Mouse (Mus musculus) T-helper 2 cell (primary cell): ENCODE results near the gene Kcnip1.

Source experiments
- in situ Hi-C: fragments of 300-600 bp; cut with MboI, MseI; formaldehyde crosslinking; loops from one replicate; pipeline ENCODE4 v1.15.1; 2025; ENCODE audit warnings: high pct_unique_total_duplicates

Gene Kcnip1

GRCm38 (mm10) chr11:33992938-33993337, at the start of gene Kcnip1:
Kcnip1 (minus strand) TSS chr11:33993152.
- in situ Hi-C loops: no loop called here

DNA sequence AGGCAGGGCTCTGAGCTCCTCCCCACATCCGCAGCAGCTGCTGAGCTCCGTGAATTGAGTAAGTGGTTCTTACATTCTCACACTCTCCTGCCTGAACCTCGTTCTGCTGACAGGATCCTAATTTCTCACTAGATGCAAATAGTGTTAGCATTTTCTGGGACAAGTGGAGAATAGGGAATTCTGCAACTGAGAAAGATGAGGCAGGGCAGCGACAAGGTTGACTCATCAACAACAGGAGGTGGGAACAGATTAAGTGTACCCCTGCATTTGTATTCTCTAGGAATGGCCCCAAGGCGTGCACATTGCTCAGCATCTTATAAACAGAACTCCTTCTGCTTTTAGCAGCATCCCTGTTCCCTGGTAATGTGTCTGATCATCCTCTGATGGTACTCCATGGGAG, 47.1 kb upstream of the Kcnip1 start:
- in situ Hi-C loops: no loop called here

- in situ Hi-C loops: no loop called here
Observed at GRCm38 (mm10) chr11:34035909-34036658, 43.1 kb upstream of the Kcnip1 start.

DNA sequence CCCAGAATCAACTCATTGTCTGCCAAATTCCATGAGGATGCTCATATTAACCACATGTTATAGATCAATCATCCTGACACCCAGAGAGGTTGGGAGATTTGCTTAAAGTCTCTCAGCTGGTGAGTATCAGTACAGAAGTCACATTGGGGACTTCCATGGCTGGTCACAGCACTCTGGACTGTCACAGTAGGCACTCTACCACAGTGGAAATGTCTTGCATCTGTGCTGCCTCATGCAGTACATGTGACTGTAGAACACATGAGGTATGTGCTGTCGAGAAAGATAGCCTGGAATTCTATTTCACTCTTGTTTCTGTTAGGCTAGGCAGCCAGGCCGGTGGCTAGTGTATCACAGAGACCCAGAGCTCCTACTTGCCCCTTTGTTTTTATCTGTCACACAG, 41.8 kb upstream of the Kcnip1 start:
- in situ Hi-C loops: loop anchor here (5.0 kb wide), 1 partner anchor 738 kb away; no protein-coding TSS in a partner anchor

GRCm38 (mm10) chr11:34034008-34034505, 41.1 kb upstream of the Kcnip1 start:
- in situ Hi-C loops: loop anchor here (5.0 kb wide), 1 partner anchor 738 kb away; no protein-coding TSS in a partner anchor

DNA sequence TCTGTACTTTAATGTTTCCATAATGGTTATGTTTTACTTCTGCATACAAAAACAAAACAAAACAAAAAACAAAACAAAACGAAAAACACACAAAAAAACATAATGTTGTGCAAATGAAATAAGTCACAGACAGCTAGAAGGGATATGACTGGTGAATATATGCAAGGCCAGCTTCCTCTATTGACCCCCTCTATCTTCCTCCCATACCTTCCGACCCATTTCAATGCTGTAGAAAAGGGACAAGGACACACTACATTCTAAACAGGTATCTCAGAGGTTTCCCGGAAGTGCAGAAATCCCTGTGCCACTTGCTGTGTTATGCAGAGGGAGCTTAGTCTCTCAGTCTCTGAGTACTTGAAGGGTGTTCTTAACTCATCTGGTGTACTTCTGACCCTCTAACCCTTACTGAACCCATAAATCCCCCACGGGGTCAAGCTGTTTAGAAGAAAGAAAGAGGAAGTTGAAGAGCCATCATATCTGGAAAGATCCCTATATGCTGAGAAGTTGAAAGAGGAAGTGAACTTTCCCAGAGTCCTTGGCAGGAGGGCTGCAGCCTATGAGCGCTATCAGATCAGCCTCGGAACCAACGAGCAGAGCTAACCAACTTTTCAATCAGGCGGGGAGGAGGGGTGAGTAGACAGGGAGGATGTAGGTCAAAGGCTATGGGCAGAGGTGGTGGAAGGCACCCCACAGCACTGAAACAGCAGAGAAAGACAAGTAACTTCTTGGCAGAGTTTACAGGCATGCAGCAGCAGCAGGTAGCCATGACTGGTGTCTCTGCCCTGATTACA, 38.3 kb upstream of the Kcnip1 start:
- in situ Hi-C loops: loop anchor here (5.0 kb wide), 1 partner anchor 741 kb away; no protein-coding TSS in a partner anchor

GRCm38 (mm10) chr11:34029658-34030057, 36.7 kb upstream of the Kcnip1 start:
- in situ Hi-C loops: loop anchor here (5.0 kb wide), 1 partner anchor 743 kb away; no protein-coding TSS in a partner anchor

DNA sequence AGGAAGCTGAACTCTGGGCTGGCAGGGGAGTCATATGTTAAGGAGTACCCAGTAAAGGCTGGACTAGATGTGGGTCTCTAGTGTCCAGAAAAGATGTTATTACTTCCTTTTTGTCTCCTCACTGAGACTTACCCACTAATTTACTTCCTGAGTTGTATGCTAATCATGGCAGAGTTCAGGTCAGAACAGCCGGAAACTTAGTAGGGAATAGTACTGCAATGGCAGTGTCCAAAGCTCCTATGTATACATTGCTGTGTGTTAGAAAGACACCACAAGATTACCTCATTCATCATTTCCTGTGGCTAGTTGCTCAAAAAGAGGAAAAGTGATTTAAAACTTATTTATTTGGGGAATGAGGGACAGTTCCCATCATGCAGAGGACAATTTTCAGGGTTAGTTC, 32.1 kb upstream of the Kcnip1 start:
- in situ Hi-C loops: no loop called here

- in situ Hi-C loops: no loop called here
Observed at GRCm38 (mm10) chr11:34012007-34012652, 19.2 kb upstream of the Kcnip1 start.

- in situ Hi-C loops: no loop called here
Observed at GRCm38 (mm10) chr11:34010859-34011172, 17.9 kb upstream of the Kcnip1 start.

DNA sequence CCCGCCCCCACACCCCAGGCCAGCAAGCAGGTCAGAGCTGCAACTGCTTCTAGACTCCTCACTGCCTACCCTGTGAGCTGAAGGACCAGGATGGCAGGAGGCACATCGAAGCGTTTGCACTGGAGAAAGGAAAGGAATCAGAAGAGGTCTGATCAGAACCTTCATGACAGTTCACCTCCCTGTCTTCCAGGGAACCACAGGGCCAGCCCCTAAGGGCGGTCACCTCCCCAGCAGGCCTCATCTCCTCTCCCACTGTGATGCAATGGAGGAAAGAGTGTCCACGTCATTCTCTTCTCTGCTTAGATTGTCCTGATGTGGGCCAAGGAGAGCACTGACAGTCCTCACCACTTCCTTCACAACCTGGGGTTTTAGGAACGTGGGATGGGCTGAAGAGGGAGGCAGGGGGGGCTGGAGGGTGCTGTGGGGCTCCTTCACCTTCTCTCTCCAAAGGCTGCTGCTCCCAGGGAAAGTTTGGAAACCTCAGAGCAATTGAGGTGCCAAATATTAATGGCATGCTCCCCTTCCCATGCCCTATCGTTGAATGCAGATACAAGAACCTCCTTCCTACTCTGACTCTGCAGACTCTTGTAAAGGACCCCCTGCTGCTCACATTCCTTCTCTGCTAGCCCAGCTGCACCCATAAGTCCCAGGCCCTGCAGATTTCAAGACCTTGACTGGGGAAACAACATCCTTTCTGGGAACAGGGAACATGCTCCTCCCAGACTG, 17.3 kb upstream of the Kcnip1 start:
- in situ Hi-C loops: no loop called here

GRCm38 (mm10) chr11:34009316-34010087, 16.6 kb upstream of the Kcnip1 start:
- in situ Hi-C loops: loop anchor here (5.0 to 10.0 kb wide), 4 partner anchors 38 to 675 kb away; partner anchors contain the start of gene Lcp2

DNA sequence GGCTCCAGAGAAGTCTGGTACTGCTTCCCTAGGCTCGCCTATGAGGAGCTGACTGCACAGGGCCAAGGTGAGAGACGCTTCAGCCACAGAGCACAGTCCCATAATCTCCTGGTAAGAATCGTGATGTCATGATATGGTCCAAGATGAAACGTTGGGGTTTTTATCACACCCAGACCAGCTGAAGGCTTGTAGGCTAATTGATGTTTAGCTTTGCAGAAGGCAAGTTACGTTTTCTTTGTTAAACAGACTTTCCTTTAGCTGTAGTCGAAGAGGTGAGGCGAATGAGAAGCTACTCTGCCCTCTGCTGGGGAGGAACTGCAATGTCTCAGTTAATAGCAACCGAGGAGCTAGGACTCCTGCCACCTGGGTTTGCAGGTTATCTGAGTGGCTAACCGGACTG, 15.8 kb upstream of the Kcnip1 start:
- in situ Hi-C loops: loop anchor here (5.0 to 10.0 kb wide), 4 partner anchors 39 to 676 kb away; partner anchors contain the start of gene Lcp2

DNA sequence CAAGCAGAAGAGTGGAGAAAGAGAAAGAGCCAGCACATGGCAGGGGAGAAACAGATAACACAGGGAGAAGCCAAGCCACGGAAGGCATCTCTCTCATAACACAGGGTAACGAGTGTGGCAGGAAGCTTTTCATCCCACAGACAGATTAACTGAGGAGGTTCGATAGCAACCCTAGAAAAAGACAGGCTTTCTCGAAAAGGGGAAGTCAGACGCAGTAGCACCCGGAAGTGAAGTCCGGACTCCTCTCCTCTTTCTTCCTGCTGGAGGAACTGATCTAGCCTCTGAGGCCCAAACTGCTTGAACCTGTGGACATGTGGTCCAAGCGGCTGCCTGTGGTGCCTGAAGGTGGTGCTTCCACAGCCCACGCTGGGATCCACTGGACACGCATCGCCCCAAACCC, 15.3 kb upstream of the Kcnip1 start:
- in situ Hi-C loops: loop anchor here (5.0 to 10.0 kb wide), 4 partner anchors 39 to 677 kb away; partner anchors contain the start of gene Lcp2

GRCm38 (mm10) chr11:34007616-34008015, 14.7 kb upstream of the Kcnip1 start:
- in situ Hi-C loops: loop anchor here (5.0 to 10.0 kb wide), 4 partner anchors 40 to 677 kb away; partner anchors contain the start of gene Lcp2

- in situ Hi-C loops: loop anchor here (10.0 kb wide), 1 partner anchor 682 kb away; no protein-coding TSS in a partner anchor
Observed at GRCm38 (mm10) chr11:34002593-34002965, 9.6 kb upstream of the Kcnip1 start.

GRCm38 (mm10) chr11:34001938-34002592, 9.1 kb upstream of the Kcnip1 start:
- in situ Hi-C loops: loop anchor here (10.0 kb wide), 1 partner anchor 683 kb away; no protein-coding TSS in a partner anchor

- in situ Hi-C loops: loop anchor here (10.0 kb wide), 1 partner anchor 684 kb away; no protein-coding TSS in a partner anchor
Observed at GRCm38 (mm10) chr11:34000416-34000815, 7.5 kb upstream of the Kcnip1 start.

DNA sequence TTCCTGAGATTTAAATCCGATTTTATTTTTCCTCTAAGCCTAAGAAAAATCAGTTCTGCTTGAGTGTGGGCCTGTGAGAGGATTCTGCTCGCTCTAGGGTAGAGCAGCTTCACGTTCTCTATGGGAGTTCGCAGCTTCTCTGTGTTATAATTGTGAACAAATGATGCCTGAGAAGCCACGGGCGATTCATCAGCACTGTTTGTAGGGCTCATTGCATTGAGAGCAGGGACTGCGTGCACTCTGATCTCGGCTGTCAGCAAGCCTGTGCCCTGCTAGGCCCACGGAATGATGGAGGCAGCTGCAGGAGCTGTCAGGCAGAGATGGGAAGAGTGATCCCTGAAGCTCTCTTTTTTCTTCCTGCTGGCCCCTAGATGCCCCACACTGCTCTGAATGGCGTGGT, 5.3 kb upstream of the Kcnip1 start:
- in situ Hi-C loops: no loop called here

- in situ Hi-C loops: no loop called here
Observed at GRCm38 (mm10) chr11:33993496-33993895, 544 bp upstream of the Kcnip1 start.
